Mouse (Mus musculus): ENCODE measurements around the gene Hgf. TPM values are rescaled to one million over a fixed set of nuclear protein-coding genes. Genes with fewer than 3 reads are reported as not detected.

The Hgf gene
- polyA plus RNA-seq (2012; rRNA removed; ENCODE audit: low replicate concordance) = 1.5 and 3.2 TPM in 2 replicates

GRCm38 (mm10) chr5:16553304-16554047 is at the start of gene Hgf:
Hgf (plus strand) TSS chr5:16553495.

Other genes with a start within 250 kb of the Hgf start
- gene Gm28710, start 238.3 kb downstream of the Hgf start, polyA plus RNA-seq (2012; rRNA removed; ENCODE audit: low replicate concordance) = not detected in 2 replicates